Mouse (Mus musculus) E14TG2a.4 (cell line): ENCODE data around the gene Nde1.
A peak's percentile ranks its signal among the peaks of the same experiment; 100 is the strongest.

Experiments used
- H3K27me3 ChIP-seq: 2 replicates; pipeline ENCODE4 v1.6.1; 2014; ENCODE audit warnings: low read length, control low read depth; ENCODE audit not compliant: insufficient read depth
- H3K36me3 ChIP-seq: 2 replicates; pipeline ENCODE4 v1.6.1; 2014; ENCODE audit warnings: low read length, control low read depth; ENCODE audit not compliant: insufficient read depth
- H3K4me1 ChIP-seq: replicated peaks from 2 replicates; pipeline ENCODE4 v1.6.1; 2014; ENCODE audit warnings: low read depth, low read length, control low read depth
- H3K4me3 ChIP-seq: replicated peaks from 2 replicates; pipeline ENCODE4 v1.5.1; 2014; ENCODE audit warnings: mild to moderate bottlenecking, low read length
- H3K9me3 ChIP-seq: 2 replicates; pipeline ENCODE4 v1.6.1; 2014; ENCODE audit warnings: low read length, control low read depth
- CTCF ChIP-seq: conservative IDR thresholded peaks from 2 replicates; pipeline ENCODE4 v1.5.1; 2014; ENCODE audit warnings: low read length
- NANOG ChIP-seq: IDR thresholded peaks from 2 replicates; pipeline ENCODE4 v1.6.1; 2014; ENCODE audit warnings: borderline replicate concordance, low read length, mixed read lengths
- POU5F1 ChIP-seq: IDR thresholded peaks from 2 replicates; pipeline ENCODE4 v1.6.1; 2014; ENCODE audit warnings: low read length, borderline replicate concordance

Nde1 gene

DNA sequence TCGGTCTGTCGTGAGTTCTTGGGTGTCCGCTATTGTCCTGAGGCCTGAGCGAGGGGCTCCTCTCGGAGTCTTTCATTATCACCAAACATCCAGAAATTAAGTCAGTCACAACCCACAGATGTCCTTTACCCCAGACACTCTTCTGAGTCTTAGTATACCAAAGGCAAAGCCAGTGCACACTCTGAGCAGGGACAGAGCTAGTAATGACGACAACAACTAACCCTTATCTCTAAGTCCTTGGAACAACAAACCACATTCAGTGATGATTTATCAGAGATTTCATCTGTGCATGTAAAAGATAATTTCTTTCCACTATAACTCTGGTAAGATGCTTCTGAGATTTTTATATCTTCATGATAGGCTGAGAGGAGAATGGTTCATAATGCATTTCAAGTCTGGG is 6.8 kb upstream of the Nde1 start:
- Histone ChIP-seq H3K4me3 (no peak overlapping the region), H3K9me3 (no peaks in the 10 kb centered on the region), H3K36me3 (peaks cover 44% of the 10 kb centered on the region), H3K4me1 (peaks cover 22% of the 10 kb centered on the region), H3K27me3 (no peaks in the 10 kb centered on the region)
- TF ChIP-seq POU5F1 (no peak), CTCF (no peak), NANOG (no peak)

DNA sequence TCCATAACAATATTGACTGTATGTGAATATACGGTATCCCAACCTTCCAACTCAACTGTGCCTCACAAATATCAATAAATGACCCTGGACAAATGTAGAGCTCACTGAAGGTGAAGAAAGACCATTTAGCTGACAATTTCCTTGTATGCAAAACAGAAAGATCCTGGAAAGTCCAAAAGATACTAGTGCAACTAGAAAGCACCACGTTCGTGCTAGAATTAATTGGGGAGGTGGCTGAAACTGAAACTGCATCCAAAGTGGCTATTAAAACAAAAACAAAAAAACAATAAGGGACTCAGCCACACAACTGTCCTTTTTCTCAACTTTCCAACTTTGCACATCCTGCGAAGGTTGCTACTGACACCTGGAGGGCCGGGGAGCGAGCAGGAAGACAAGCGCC is 4.5 kb upstream of the Nde1 start:
- TF ChIP-seq POU5F1 = no peak
- TF ChIP-seq CTCF = no peak
- no peak for TF ChIP-seq NANOG
- peaks cover 22% of the 10 kb centered on the region for H3K36me3 ChIP-seq
- peaks cover 32% of the 10 kb centered on the region for H3K4me1 ChIP-seq
- H3K27me3 ChIP-seq = no peaks in the 10 kb centered on the region
- no peaks in the 10 kb centered on the region for H3K9me3 ChIP-seq
- H3K4me3 ChIP-seq = peak overlapping the region; percentile 96

DNA sequence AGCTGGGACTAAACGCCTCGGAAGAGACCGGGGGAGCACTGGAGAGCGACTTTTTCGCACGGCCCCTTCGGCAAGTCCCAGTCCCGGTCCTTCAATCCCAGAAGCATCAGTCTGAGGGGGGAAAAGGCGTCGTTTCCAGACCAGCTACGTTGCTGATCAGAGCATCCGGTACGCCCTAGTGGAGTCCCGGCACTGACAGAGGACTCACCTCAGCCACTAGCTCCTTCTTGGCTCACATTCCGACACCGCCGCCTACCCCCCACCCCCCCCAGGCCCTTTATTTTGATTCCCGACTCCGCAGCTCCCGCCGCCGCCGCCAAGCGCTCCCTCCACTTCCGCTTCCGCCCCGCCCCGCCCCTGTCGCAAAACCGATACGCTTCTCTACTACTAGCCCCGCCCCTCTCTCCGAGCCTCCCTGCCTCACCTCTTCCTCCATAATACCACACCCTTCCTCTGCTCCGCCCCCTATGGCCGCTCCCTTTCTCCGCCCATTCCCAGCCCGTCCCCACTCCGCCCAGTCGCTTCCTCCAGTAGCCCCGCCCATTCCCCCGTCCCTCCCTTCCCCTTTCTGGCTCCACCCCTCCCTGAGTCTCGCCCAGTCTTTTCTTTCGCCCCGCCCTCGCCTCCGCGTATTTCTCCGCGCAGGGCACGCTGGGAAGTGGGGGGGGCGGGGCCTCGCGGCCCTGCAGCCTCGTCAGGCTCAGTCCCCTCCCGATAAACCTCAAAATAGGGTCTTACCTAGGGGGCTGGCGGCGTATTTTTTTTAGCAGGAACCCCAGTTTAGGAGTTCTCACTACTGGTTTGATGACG is 3.9 kb upstream of the Nde1 start:
- TF ChIP-seq NANOG (no peak), CTCF (no peak), POU5F1 (no peak)
- peaks cover 16% of the 10 kb centered on the region for H3K36me3 ChIP-seq
- H3K4me1 ChIP-seq = peaks cover 37% of the 10 kb centered on the region
- no peaks in the 10 kb centered on the region for H3K9me3 ChIP-seq
- H3K4me3 ChIP-seq = peak overlapping the region; percentile 96
- no peaks in the 10 kb centered on the region for H3K27me3 ChIP-seq

GRCm38 (mm10) chr16:14159746-14160131 is 3.3 kb upstream of the Nde1 start:
- TF ChIP-seq POU5F1 = no peak
- peak; percentile 91 for TF ChIP-seq CTCF
- Histone ChIP-seq H3K4me1 (peaks cover 43% of the 10 kb centered on the region), H3K27me3 (no peaks in the 10 kb centered on the region), H3K4me3 (peak overlapping the region; percentile 91), H3K9me3 (no peaks in the 10 kb centered on the region), H3K36me3 (peaks cover 12% of the 10 kb centered on the region)

GRCm38 (mm10) chr16:14160941-14161340 is 2.1 kb upstream of the Nde1 start:
- Histone ChIP-seq H3K9me3 (no peaks in the 10 kb centered on the region), H3K27me3 (no peaks in the 10 kb centered on the region), H3K36me3 (peaks cover 14% of the 10 kb centered on the region), H3K4me3 (no peak overlapping the region), H3K4me1 (peaks cover 55% of the 10 kb centered on the region)
- no peak for TF ChIP-seq CTCF
- no peak for TF ChIP-seq POU5F1
- TF ChIP-seq NANOG = no peak

DNA sequence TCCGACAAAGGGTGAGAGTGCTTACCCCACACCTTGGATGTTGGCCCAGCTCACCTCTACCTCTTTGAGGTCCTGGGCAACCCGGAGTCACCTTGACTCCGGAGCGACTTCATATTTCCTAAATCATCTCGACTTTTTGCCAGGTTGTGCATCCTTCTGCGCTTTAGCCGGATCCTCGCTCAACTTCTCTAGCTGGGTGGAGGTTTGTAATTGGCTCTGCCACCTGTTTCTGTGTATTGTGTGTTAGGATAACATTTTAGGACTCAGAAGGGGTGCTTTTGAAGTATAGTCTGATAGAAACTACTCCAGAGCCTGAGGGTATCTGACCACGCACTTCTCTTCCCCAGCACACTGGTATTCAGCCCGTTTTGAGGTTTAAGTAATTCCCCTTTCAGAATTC is 656 bp downstream of the Nde1 start:
- Histone ChIP-seq H3K4me1 (peaks cover 66% of the 10 kb centered on the region), H3K4me3 (peak overlapping the region; percentile 89), H3K9me3 (no peaks in the 10 kb centered on the region), H3K27me3 (no peaks in the 10 kb centered on the region), H3K36me3 (peaks cover 31% of the 10 kb centered on the region)
- TF ChIP-seq POU5F1 (no peak), NANOG (no peak), CTCF (no peak)

DNA sequence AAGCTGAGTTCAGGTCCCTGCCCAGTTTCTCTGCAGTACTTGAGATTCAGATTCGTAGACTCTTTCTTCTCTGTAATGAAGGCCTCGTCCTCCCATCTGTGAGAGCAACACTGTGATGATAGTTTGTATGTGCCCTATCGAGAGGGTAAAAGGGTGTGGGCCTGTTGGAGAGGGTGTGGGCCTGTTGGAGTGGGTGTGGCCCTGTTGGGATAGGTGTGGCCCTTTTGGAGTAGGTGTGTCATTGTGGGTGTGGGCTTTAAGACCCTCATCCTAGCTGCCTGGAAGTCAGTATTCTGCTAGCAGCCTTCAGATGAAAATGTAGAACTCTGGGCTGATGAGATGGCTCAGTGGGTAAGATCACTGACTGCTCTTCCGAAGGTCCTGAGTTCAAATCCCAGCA is 3.4 kb downstream of the Nde1 start:
- Histone ChIP-seq H3K36me3 (peaks cover 59% of the 10 kb centered on the region), H3K4me3 (no peak overlapping the region), H3K9me3 (no peaks in the 10 kb centered on the region), H3K4me1 (peaks cover 67% of the 10 kb centered on the region), H3K27me3 (no peaks in the 10 kb centered on the region)
- TF ChIP-seq POU5F1 (no peak), CTCF (no peak), NANOG (no peak)

DNA sequence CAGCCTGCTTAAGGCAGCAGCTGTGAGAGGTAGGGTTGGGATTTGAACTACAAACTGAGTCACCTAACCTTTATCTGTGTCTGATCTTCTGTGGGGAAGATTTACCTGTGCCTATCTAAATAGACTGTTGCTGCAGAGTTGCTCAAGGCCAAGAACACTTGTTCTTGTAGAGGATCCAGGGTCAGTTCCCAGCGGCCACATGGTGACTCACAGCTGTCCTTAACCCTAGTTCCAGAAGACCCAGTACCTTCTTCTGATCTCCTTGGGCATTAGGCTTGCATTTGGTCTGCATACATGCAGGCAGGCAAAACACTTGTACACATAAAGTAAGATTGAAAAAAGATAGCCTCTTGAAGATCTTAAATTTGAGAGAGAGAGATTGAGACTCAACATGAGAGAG is 6.6 kb downstream of the Nde1 start:
- TF ChIP-seq POU5F1 = no peak
- no peak for TF ChIP-seq CTCF
- TF ChIP-seq NANOG = no peak
- peaks cover 53% of the 10 kb centered on the region for H3K4me1 ChIP-seq
- no peaks in the 10 kb centered on the region for H3K27me3 ChIP-seq
- H3K9me3 ChIP-seq = no peaks in the 10 kb centered on the region
- no peak overlapping the region for H3K4me3 ChIP-seq
- H3K36me3 ChIP-seq = peaks cover 91% of the 10 kb centered on the region

DNA sequence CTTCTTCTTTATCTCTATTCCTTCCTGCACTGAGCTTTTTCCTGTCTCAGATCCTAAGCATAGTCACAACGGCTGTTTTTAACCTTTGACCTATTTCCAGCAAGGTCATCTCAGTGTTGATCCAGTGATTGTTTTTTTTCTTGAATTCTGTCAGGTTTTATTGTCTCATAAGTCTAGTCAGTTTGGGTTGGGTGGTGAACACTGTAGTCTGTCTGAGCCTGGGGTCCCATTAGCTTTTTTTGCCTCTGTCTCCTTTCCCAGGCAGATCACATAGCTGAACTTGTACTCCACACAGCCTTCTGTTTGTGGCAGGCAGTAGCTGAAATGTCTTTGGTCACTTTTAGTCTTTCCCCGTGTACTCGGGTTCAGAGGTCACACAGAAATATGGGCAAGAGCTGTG is 15.0 kb downstream of the Nde1 start:
- H3K27me3 ChIP-seq = no peaks in the 10 kb centered on the region
- TF ChIP-seq CTCF (no peak), POU5F1 (no peak), NANOG (no peak)
- H3K4me3 ChIP-seq = no peak overlapping the region
- H3K36me3 ChIP-seq = peaks cover 97% of the 10 kb centered on the region
- H3K9me3 ChIP-seq = no peaks in the 10 kb centered on the region
- peaks cover 40% of the 10 kb centered on the region for H3K4me1 ChIP-seq
